Mouse (Mus musculus) intestine, embryonic 14.5 days (tissue): ENCODE measurements at regions not wholly inside any gene's neighbourhood (a gene's known extent, or its start where the extent isn't known, plus 50 kb on each side); places are given as distances from the start of the nearest gene placed in this dataset.

Experiments used
- ATAC-seq: fragments of 200-750 bp; cut with Nextera tagmentation; replicated peaks from 2 replicates; pipeline ENCODE4 v1.8.0; 2017; ENCODE audit warnings: low read depth, moderate number of reproducible peaks, moderate TSS enrichment, moderate library complexity; ENCODE audit not compliant: low FRiP score, low TSS enrichment
- DNase-seq: peaks from one replicate; pipeline ENCODE4 v3.0.0-alpha.2; 2018; ENCODE audit warnings: low spot score
- H3K27ac ChIP-seq: fragments of 300-500 bp; sonication (generic); 2 replicates; pipeline ENCODE4 v1.5.1; 2014; ENCODE audit warnings: low read depth, mild to moderate bottlenecking, control low read depth
- H3K27me3 ChIP-seq: fragments of 300-500 bp; sonication (generic); replicated peaks from 2 replicates; pipeline ENCODE4 v1.6.1; 2014; ENCODE audit warnings: low read length, control low read depth; ENCODE audit not compliant: control insufficient read depth, insufficient read depth
- H3K36me3 ChIP-seq: fragments of 300-500 bp; sonication (generic); 2 replicates; pipeline ENCODE4 v1.6.1; 2014; ENCODE audit warnings: low read length, control low read depth; ENCODE audit not compliant: control insufficient read depth, insufficient read depth
- H3K4me1 ChIP-seq: fragments of 300-500 bp; sonication (generic); replicated peaks from 2 replicates; pipeline ENCODE4 v1.6.1; 2014; ENCODE audit warnings: low read length, control low read depth, mixed read lengths; ENCODE audit not compliant: control insufficient read depth, insufficient read depth
- H3K4me2 ChIP-seq: fragments of 300-500 bp; sonication (generic); 2 replicates; pipeline ENCODE4 v1.6.1; 2014; ENCODE audit warnings: low read length
- H3K4me3 ChIP-seq: fragments of 300-500 bp; sonication (generic); 2 replicates; pipeline ENCODE4 v1.5.1; 2014; ENCODE audit warnings: low read depth, low read length, control low read depth, mixed read lengths
- H3K9ac ChIP-seq: fragments of 300-500 bp; sonication (generic); 2 replicates; pipeline ENCODE4 v1.6.1; 2014; ENCODE audit warnings: mild to moderate bottlenecking, low read length
- H3K9me3 ChIP-seq: fragments of 300-500 bp; sonication (generic); 2 replicates; pipeline ENCODE4 v1.6.1; 2016; ENCODE audit warnings: low read length, control low read depth; ENCODE audit not compliant: control insufficient read depth
- WGBS: fragments of 180-500 bp; shearing (Covaris S2); extraction: QIAGEN DNeasy Blood & Tissue Kit; methylation state at CpG from one replicate; pipeline ENCODE4 v1.1.7; 2014; 5-methylcytosine and 5-hydroxymethylcytosine counted together

GRCm38 (mm10) chr11:89898516-89898915 is 104.2 kb downstream of the Pctp start:
- Histone ChIP-seq H3K4me2 (no peak overlapping the region), H3K27me3 (no peaks in the 10 kb centered on the region), H3K4me3 (no peak overlapping the region), H3K4me1 (no peaks in the 10 kb centered on the region), H3K27ac (no peak overlapping the region), H3K36me3 (no peaks in the 10 kb centered on the region), H3K9me3 (no peaks in the 10 kb centered on the region), H3K9ac (no peak overlapping the region)
- ATAC-seq, result no peak
- WGBS, result 75% methylated on average over 4 of the region's 4 CpGs
- no peak for DNase-seq

DNA sequence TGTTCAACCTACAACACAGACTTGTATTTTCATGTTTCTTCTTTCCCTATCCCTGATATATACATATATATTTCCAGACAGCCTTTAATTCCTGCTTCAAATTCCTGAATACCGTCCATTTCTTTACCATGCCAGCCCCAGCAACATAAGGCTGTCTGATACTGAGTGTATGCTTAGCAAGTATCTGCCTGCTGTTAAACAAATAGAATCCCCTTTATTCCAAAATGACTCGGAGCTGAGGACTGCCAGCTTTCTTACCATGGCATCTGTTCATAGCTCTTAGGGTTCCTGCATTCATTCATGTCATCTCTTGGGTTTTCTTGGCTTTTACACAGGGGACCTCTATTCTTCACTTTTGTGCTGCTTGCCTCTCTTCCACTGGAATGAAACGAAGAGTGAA is 105.8 kb downstream of the Pctp start:
- ATAC-seq (no peak), DNase-seq (no peak)
- H3K4me1 ChIP-seq, result no peaks in the 10 kb centered on the region
- no peak overlapping the region for H3K9ac ChIP-seq
- 74% methylated on average over 3 of the region's 3 CpGs for WGBS
- no peak overlapping the region for H3K4me3 ChIP-seq
- no peaks in the 10 kb centered on the region for H3K36me3 ChIP-seq
- H3K27ac ChIP-seq, result no peak overlapping the region
- H3K9me3 ChIP-seq, result no peaks in the 10 kb centered on the region
- H3K4me2 ChIP-seq, result no peak overlapping the region
- no peaks in the 10 kb centered on the region for H3K27me3 ChIP-seq

- Histone ChIP-seq H3K4me3 (no peak overlapping the region), H3K9ac (no peak overlapping the region), H3K4me1 (no peaks in the 10 kb centered on the region), H3K4me2 (no peak overlapping the region), H3K27ac (no peak overlapping the region), H3K27me3 (no peaks in the 10 kb centered on the region), H3K9me3 (no peaks in the 10 kb centered on the region), H3K36me3 (no peaks in the 10 kb centered on the region)
- DNase-seq (no peak), ATAC-seq (no peak)
- 53% methylated on average over 2 of the region's 2 CpGs for WGBS
Measured at GRCm38 (mm10) chr11:89871587-89871986, 94.1 kb upstream of the Ankfn1 start.

DNA sequence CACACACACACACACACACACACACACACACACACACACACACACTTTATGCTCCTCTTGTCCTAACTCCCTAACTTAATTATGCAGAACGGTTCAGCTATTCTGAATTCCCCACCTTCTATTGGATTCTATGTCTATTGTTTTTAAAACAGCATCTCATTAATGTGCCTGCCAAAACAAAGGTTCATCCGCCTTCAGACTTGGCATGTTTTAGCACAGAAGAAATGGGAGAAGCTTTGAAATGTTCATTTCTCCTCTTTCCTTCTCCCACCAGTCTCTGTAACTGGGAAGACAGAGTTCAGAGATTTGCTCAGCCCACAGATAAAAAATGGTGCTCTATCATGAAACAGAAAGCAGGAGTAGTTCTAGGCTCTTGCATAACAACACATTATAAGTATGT is 90.1 kb upstream of the Ankfn1 start:
- Histone ChIP-seq H3K9me3 (no peaks in the 10 kb centered on the region), H3K27me3 (no peaks in the 10 kb centered on the region), H3K36me3 (no peaks in the 10 kb centered on the region), H3K9ac (no peak overlapping the region), H3K4me3 (no peak overlapping the region), H3K27ac (no peak overlapping the region), H3K4me1 (no peaks in the 10 kb centered on the region), H3K4me2 (no peak overlapping the region)
- DNase-seq, result no peak
- ATAC-seq, result no peak
- 87% methylated on average over 2 of the region's 2 CpGs for WGBS

- Histone ChIP-seq H3K27ac (no peak overlapping the region), H3K4me2 (no peak overlapping the region), H3K9me3 (no peaks in the 10 kb centered on the region), H3K36me3 (no peaks in the 10 kb centered on the region), H3K4me1 (no peaks in the 10 kb centered on the region), H3K27me3 (no peaks in the 10 kb centered on the region), H3K4me3 (no peak overlapping the region), H3K9ac (no peak overlapping the region)
- DNase-seq (no peak), ATAC-seq (no peak)
- 52% methylated on average over 9 of the region's 9 CpGs for WGBS
Measured at GRCm38 (mm10) chr11:89856184-89856769, 78.8 kb upstream of the Ankfn1 start.

GRCm38 (mm10) chr11:89841853-89842252 is 64.4 kb upstream of the Ankfn1 start:
- ATAC-seq, result no peak
- no peaks in the 10 kb centered on the region for H3K36me3 ChIP-seq
- no peak overlapping the region for H3K27ac ChIP-seq

DNA sequence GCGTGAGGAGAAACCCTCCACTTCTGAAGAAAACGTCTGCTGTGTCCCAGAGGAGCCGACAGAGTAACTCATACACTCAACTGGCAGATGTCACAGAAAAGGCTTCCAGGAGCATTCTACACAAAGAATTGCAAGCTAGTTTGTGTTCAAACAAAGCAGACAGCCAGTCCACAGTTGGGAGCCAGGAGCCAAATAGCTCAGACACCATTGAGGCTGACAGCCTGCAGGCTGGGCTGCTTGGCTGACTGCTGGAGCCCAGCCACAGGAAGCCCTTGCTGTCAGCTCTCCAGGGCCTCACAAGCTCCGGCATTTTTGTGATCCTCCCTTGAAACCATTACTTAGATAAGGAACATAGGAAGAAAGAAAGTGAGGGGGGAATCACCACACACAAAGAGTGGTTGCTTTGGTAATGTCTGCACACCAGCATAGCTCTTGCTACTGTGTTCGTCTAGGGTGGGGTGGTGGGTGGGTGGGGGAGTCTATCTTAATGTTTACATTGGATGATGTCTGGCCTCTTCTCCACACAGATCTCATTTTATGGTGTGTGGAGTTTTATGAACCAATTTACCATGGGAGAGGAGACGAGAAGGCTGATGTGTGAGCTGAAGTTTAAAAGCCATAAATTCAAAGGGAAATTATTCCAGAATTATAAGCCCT is 62.3 kb upstream of the Ankfn1 start:
- H3K4me2 ChIP-seq, result peak overlapping the region; percentile 0; the same call in 1 of the 2 replicates
- peak overlapping the region; percentile 60 for H3K27ac ChIP-seq
- no peaks in the 10 kb centered on the region for H3K27me3 ChIP-seq
- peaks cover 20% of the 10 kb centered on the region for H3K4me1 ChIP-seq
- H3K9ac ChIP-seq, result no peak overlapping the region
- H3K9me3 ChIP-seq, result no peaks in the 10 kb centered on the region
- H3K36me3 ChIP-seq, result no peaks in the 10 kb centered on the region
- DNase-seq (peak; percentile 62), ATAC-seq (peak; percentile 84)
- 13% methylated on average over 6 of the region's 6 CpGs for WGBS
- H3K4me3 ChIP-seq, result no peak overlapping the region

More at GRCm38 (mm10) chr11:89841853-89842252, 64.4 kb upstream of the Ankfn1 start:
- DNase-seq, result no peak
- no peak overlapping the region for H3K4me3 ChIP-seq
- no peaks in the 10 kb centered on the region for H3K27me3 ChIP-seq
- no peak overlapping the region for H3K9ac ChIP-seq
- peaks cover 20% of the 10 kb centered on the region for H3K4me1 ChIP-seq
- no peak overlapping the region for H3K4me2 ChIP-seq
- H3K9me3 ChIP-seq, result no peaks in the 10 kb centered on the region

DNA sequence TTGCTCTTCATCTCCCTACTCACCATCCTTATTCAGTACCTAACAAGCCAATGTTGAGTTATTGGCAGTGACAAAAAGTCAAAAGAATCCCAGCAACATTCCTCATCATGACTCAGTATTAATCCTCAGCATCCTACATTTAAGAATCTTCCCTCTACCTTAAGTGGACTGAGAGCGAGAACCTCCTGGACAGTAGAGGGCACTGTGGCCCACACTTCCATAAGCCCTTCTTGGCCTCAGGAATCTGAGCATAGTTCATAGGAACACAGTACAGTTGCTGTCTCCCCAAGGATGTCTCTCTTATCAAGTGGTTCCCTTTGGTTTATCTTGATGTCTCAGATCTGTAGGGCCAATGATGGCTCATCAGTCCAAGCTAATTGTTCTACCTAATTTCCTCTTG is 60.5 kb upstream of the Ankfn1 start:
- H3K27me3 ChIP-seq, result no peaks in the 10 kb centered on the region
- H3K4me1 ChIP-seq, result peaks cover 20% of the 10 kb centered on the region
- H3K36me3 ChIP-seq, result no peaks in the 10 kb centered on the region
- H3K9ac ChIP-seq, result no peak overlapping the region
- ATAC-seq (no peak), DNase-seq (no peak)
- H3K27ac ChIP-seq, result no peak overlapping the region
- H3K9me3 ChIP-seq, result no peaks in the 10 kb centered on the region
- WGBS, result 100% methylated on average over 1 of the region's 1 CpGs
- no peak overlapping the region for H3K4me3 ChIP-seq
- H3K4me2 ChIP-seq, result no peak overlapping the region

DNA sequence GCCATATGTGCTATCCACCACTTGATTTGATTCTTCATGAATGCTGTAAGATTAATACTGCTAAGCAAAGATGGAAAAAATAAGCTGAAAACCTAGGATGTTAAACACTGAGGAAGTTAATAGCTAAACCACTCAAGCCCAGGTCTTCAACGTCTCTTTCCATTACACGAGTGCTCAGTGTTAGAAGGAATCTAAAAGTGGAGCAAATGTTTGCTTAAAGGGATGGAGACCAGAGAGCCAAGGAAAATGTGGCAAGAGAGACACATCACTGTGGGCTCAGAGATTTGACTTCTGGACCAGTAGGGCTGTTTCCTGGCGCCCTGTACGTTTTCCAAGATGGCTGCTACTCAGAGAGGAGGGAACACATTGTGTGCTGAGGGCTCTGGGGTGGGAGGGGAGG is 59.4 kb upstream of the Ankfn1 start:
- Histone ChIP-seq H3K27me3 (no peaks in the 10 kb centered on the region), H3K4me3 (no peak overlapping the region), H3K4me1 (peaks cover 20% of the 10 kb centered on the region), H3K27ac (no peak overlapping the region), H3K4me2 (no peak overlapping the region), H3K9ac (no peak overlapping the region), H3K36me3 (no peaks in the 10 kb centered on the region), H3K9me3 (no peaks in the 10 kb centered on the region)
- ATAC-seq (no peak), DNase-seq (no peak)
- WGBS, result 82% methylated on average over 4 of the region's 4 CpGs
